ENCODE assay signal across 9 mouse cellular contexts in genomic region chr13:63749997-63750396, GRCm38 (mm10).
A peak's percentile ranks its signal among the peaks of the same experiment; 100 is the strongest.
DNase-seq lines count a peak whose midpoint lies in the region; ATAC-seq and TF ChIP-seq lines count a peak whose summit lies in the region.
"Had no signal": no experiment of that assay in that cellular context is flagged by ENCODE, and none has a peak within 500 bp of the region (broad histone marks: within the 10 kb centered on the region; RNA-seq: fewer than 3 reads in every experiment).

No protein-coding gene starts in this region.

- no peaks in the 10 kb centered on the region for H3K9me3 ChIP-seq in heart, embryonic 10.5 days
- no peaks in the 10 kb centered on the region; the same call in 1 of the 2 replicates for H3K9me3 ChIP-seq in forebrain, embryonic 11.5 days (ENCODE audit: control insufficient read depth, low read length)

- H3K4me3 ChIP-seq in heart, embryonic 10.5 days = no peak overlapping the region
- H3K4me3 ChIP-seq in layer of hippocampus, adult 2 months = no peak overlapping the region
- H3K4me3 ChIP-seq in thymus, adult 2 months (ENCODE audit: control insufficient read depth, insufficient read depth, low read length) = no peak overlapping the region
- H3K4me3 ChIP-seq in forebrain, embryonic 11.5 days (ENCODE audit: low read depth, low read length) = no peak overlapping the region

- no peaks in the 10 kb centered on the region for H3K4me1 ChIP-seq in heart, embryonic 10.5 days
- no peaks in the 10 kb centered on the region for H3K4me1 ChIP-seq in thymus, adult 2 months (replicated peaks; ENCODE audit: control insufficient read depth, insufficient read depth, low read length)
- no peaks in the 10 kb centered on the region for H3K4me1 ChIP-seq in forebrain, embryonic 11.5 days (replicated peaks; ENCODE audit: control insufficient read depth, insufficient read depth, low read length)

- H3K27ac ChIP-seq in heart, embryonic 10.5 days = no peak overlapping the region
- no peak overlapping the region for H3K27ac ChIP-seq in layer of hippocampus, adult 2 months
- no peak overlapping the region for H3K27ac ChIP-seq in thymus, adult 2 months (ENCODE audit: control insufficient read depth, insufficient read depth, low read length)
- H3K27ac ChIP-seq in forebrain, embryonic 11.5 days (ENCODE audit: low read depth, low read length) = no peak overlapping the region
- H3K27ac ChIP-seq: liver, embryonic 14.5 days had no signal

- TF ChIP-seq POLR2A in thymus, adult 2 months (IDR thresholded peaks at IDR 0.05; ENCODE audit: control insufficient read depth, extremely low read depth, insufficient read depth, low read length, poor library complexity) = no peak

- no peaks in the 10 kb centered on the region for H3K36me3 ChIP-seq in heart, embryonic 10.5 days
- H3K36me3 ChIP-seq in thymus, adult 2 months (ENCODE audit: control insufficient read depth, insufficient read depth, low read length) = no peaks in the 10 kb centered on the region
- H3K36me3 ChIP-seq in forebrain, embryonic 11.5 days (ENCODE audit: control insufficient read depth, insufficient read depth, low read length) = no peaks in the 10 kb centered on the region

- H3K27me3 ChIP-seq in heart, embryonic 10.5 days (ENCODE audit: insufficient read depth, poor library complexity, severe bottlenecking) = no peaks in the 10 kb centered on the region
- no peaks in the 10 kb centered on the region for H3K27me3 ChIP-seq in thymus, adult 2 months (ENCODE audit: control insufficient read depth, insufficient read depth, low read length)
- H3K27me3 ChIP-seq in forebrain, embryonic 11.5 days (ENCODE audit: control insufficient read depth, insufficient read depth, low read length) = no peaks in the 10 kb centered on the region

- no peak overlapping the region for H3K9ac ChIP-seq in forebrain, embryonic 11.5 days (ENCODE audit: low read length)
- H3K9ac ChIP-seq: liver, embryonic 14.5 days had no signal

- H3K4me2 ChIP-seq in forebrain, embryonic 11.5 days (ENCODE audit: low read depth, low read length, severe bottlenecking) = no peak overlapping the region

- TF ChIP-seq CTCF in layer of hippocampus, adult 2 months (conservative IDR thresholded peaks at IDR 0.05) = no peak
- no peak for TF ChIP-seq CTCF in thymus, adult 2 months (IDR thresholded peaks at IDR 0.05; ENCODE audit: borderline replicate concordance, control insufficient read depth, extremely low read depth, insufficient read depth, low read length, poor library complexity)

- ATAC-seq in forebrain, embryonic 11.5 days (replicated peaks; ENCODE audit: low FRiP score) = no peak

- peak; percentile 64 to 87 for DNase-seq in heart, adult 18-20 months
- DNase-seq in heart, embryonic 10.5 days (ENCODE audit: low spot score) = no peak
- peak; percentile 29 for DNase-seq in MN1 (ENCODE audit: low spot score)
- peak; percentile 98 for DNase-seq in fibroblast of lung, adult 2 months (ENCODE audit: low read depth)
- DNase-seq in layer of hippocampus, adult 2 months (ENCODE audit: low spot score in 2 of 2) = peak; percentile 40 to 54
- no peak for DNase-seq in thymus, adult 2 months
- no peak for DNase-seq in urinary bladder, postnatal 4 days (ENCODE audit: low spot score in 2 of 2)
- DNase-seq in forebrain, embryonic 11.5 days (ENCODE audit: low spot score) = no peak

- WGBS in heart, embryonic 10.5 days = 72% methylated on average over 4 of the region's 4 CpGs
- whole genome bisulfite sequencing in thymus, adult 2 months = 88% methylated on average over 4 of the region's 4 CpGs
- 82% methylated on average over 4 of the region's 4 CpGs for WGBS in forebrain, embryonic 11.5 days

Comparison
In these comparisons a context has a peak if more than half of its experiments do, and no peak if none do; other contexts are left out.
1. DNase-seq: peak in heart, adult 18-20 months (2 of 2), MN1 (single experiment), fibroblast of lung, adult 2 months (single experiment) and layer of hippocampus, adult 2 months (2 of 2); none in heart, embryonic 10.5 days (single experiment), thymus, adult 2 months (single experiment), urinary bladder, postnatal 4 days (0 of 2) and forebrain, embryonic 11.5 days (single experiment).